Mouse (Mus musculus): Measurements from ENCODE around the gene Ap5z1.

Gene Ap5z1

GRCm38 (mm10) chr5:142463461-142464454 is at the start of gene Ap5z1:
TSS of gene Ap5z1 (plus strand) at chr5:142463944.
- peak; percentile 88 to 94 for DNase-seq

GRCm38 (mm10) chr5:142415401-142415800 is 48.3 kb upstream of the Ap5z1 start:
- no peak for DNase-seq

GRCm38 (mm10) chr5:142416070-142416775 is 47.5 kb upstream of the Ap5z1 start:
- DNase-seq: no peak

GRCm38 (mm10) chr5:142417104-142417503 is 46.6 kb upstream of the Ap5z1 start:
- DNase-seq: no peak

- no peak for DNase-seq
Observed at GRCm38 (mm10) chr5:142417876-142418275, 45.9 kb upstream of the Ap5z1 start.

GRCm38 (mm10) chr5:142418419-142418818 is 45.3 kb upstream of the Ap5z1 start:
- DNase-seq: no peak

GRCm38 (mm10) chr5:142420317-142420716 is 43.4 kb upstream of the Ap5z1 start:
- DNase-seq: no peak

GRCm38 (mm10) chr5:142420920-142421319 is 42.8 kb upstream of the Ap5z1 start:
- no peak for DNase-seq

GRCm38 (mm10) chr5:142421886-142422285 is 41.9 kb upstream of the Ap5z1 start:
- DNase-seq: no peak

GRCm38 (mm10) chr5:142423141-142423540 is 40.6 kb upstream of the Ap5z1 start:
- no peak for DNase-seq

GRCm38 (mm10) chr5:142423701-142424100 is 40.0 kb upstream of the Ap5z1 start:
- no peak for DNase-seq

- peak; percentile 59 to 61 for DNase-seq
Observed at GRCm38 (mm10) chr5:142424627-142425349, 39.0 kb upstream of the Ap5z1 start.

GRCm38 (mm10) chr5:142426476-142426875 is 37.3 kb upstream of the Ap5z1 start:
- DNase-seq: no peak

GRCm38 (mm10) chr5:142427876-142428275 is 35.9 kb upstream of the Ap5z1 start:
- DNase-seq: no peak

GRCm38 (mm10) chr5:142428691-142429090 is 35.1 kb upstream of the Ap5z1 start:
- no peak for DNase-seq

GRCm38 (mm10) chr5:142431029-142431428 is 32.7 kb upstream of the Ap5z1 start:
- DNase-seq: no peak

- DNase-seq: no peak
Observed at GRCm38 (mm10) chr5:142431811-142432434, 31.8 kb upstream of the Ap5z1 start.

GRCm38 (mm10) chr5:142432695-142433094 is 31.0 kb upstream of the Ap5z1 start:
- DNase-seq: no peak

- no peak for DNase-seq
Observed at GRCm38 (mm10) chr5:142434052-142434451, 29.7 kb upstream of the Ap5z1 start.

GRCm38 (mm10) chr5:142435736-142436135 is 28.0 kb upstream of the Ap5z1 start:
- no peak for DNase-seq

GRCm38 (mm10) chr5:142438380-142438938 is 25.3 kb upstream of the Ap5z1 start:
- no peak for DNase-seq

GRCm38 (mm10) chr5:142439911-142440432 is 23.8 kb upstream of the Ap5z1 start:
- no peak for DNase-seq

All from cerebellum, postnatal 36 days (tissue).